Mouse (Mus musculus): ENCODE measurements at regions not wholly inside any gene's neighbourhood (a gene's known extent, or its start where the extent isn't known, plus 50 kb on each side); places are given as distances from the start of the nearest gene placed in this dataset.
"Not testable (repeated sequence)": the region's sequence is repeated elsewhere in the genome, so short reads cannot be mapped to it uniquely, and the experiment has no call there.

DNA sequence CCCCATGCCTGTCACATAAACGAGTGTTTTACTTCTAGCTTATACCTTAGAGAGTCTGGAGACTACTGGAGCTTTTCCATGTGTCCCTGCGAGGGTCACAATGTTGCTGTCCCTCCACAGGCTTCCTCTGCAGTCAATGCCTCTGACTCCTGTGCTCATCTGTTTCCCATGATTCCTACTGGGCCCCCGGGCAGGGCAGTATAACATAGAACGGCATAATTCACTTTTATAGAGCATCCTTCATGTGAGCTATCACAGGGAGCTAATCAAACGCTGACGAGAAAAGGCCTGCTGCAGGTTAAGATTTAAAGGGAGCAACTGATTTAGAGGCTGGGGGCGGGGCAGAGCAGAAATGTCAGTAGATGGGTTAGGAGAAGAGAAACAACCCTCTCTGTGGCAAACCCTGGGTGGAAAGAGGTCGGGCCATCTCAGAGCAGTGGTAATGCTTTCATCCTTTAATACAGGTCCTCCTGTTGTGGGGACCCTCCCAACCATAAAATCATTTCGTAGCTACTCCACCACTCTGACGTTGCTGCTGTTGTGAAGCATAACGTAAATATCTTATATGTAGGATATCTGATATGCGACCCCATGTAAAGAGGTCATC lies 168.5 kb upstream of the Cdkn3 start:
- no peak for DNase-seq (ENCODE audit: low read depth)

DNA sequence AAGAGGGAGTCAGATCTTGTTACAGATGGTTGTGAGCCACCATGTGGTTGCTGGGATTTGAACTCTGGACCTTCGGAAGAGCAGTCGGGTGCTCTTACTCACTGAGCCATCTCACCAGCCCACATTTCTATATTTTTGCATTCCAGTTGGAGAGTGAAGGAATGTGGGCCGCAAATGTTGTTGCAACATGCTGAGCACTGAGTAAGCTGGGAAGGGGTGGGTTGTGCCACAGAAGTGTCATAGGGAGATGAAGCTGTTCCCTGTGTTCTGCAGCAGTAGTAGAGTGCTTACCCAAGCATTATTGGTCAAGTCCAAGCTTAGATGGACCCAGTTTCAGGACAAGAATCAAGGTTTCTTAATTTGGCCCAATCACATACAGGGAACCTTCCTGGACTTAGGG lies 169.1 kb upstream of the Cdkn3 start:
- DNase-seq (ENCODE audit: low read depth): no peak

GRCm38 (mm10) chr14:46586093-46586492 lies 174.2 kb upstream of the Cdkn3 start:
- no peak for DNase-seq (ENCODE audit: low read depth)

- DNase-seq (ENCODE audit: low read depth): no peak
Observed at GRCm38 (mm10) chr14:46578051-46579000, 182.0 kb upstream of the Cdkn3 start.

- no peak for DNase-seq (ENCODE audit: low read depth)
Observed at GRCm38 (mm10) chr14:46575889-46576288, 184.5 kb upstream of the Cdkn3 start.

- no peak for DNase-seq (ENCODE audit: low read depth)
Observed at GRCm38 (mm10) chr14:46575414-46575813, 184.9 kb upstream of the Cdkn3 start.

GRCm38 (mm10) chr14:46573401-46573800 lies 182.9 kb upstream of the Bmp4 start:
- DNase-seq (ENCODE audit: low read depth): no peak

GRCm38 (mm10) chr14:46572972-46573371 lies 182.5 kb upstream of the Bmp4 start:
- DNase-seq (ENCODE audit: low read depth): not testable (repeated sequence)

DNA sequence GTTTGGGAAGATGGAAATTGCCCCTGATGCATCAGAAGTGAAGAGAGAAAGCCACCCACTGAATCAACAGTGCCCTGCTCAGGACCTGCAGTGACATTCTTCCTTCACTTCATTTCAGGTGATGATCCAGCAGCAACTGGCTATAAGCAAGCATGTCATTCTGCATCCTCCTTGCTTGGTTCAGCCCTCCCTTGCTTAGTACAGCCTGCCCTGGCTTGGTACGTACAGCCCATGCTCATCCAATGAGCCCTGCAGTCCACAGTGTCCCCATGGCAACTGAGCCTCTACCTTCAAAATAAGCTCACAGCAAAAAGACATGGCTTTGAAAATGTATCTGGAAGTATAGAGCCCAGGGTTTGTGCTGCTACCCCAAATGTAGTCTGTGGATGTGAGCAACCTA lies 181.4 kb upstream of the Bmp4 start:
- DNase-seq (ENCODE audit: low read depth): no peak

DNA sequence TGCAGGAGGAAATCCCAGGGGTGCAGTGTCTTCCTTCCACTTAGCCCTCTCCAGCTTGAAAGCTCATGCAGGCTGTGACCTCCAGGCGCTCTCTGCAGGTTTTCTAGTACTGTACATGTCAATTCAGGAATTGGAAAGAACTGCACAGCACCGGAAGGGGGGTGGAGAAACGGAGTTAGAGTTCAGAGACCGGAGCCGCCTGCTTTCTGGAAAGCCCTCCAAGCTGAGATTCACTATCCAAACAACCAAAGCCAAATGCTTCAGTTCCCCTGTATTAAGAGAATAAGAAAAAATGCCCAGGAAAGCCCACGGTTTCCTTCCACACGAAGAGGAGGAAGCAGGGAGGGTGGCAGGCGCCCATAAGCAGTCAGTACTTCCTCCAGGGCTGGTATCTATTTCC lies 178.8 kb upstream of the Bmp4 start:
- no peak for DNase-seq (ENCODE audit: low read depth)

DNA sequence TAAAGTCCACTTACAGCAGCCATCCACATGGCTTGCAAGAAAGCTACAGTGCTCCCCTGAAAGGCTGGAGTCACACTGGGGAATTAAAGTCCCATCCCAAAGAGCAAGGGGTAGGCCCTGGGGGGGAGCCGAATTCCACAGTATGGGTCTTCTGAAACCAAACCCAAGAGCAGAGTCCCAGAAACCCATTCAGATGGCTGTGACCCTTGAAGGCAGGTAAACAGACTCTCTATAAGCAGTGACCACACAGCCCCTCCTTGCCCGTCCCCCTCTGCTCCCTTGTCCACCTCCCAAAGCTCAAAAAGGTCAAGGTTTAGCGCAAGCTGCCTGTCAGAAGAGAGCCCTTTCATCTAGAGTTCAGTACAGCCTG lies 176.9 kb upstream of the Bmp4 start:
- no peak for DNase-seq (ENCODE audit: low read depth)

GRCm38 (mm10) chr14:46566681-46567410 lies 176.4 kb upstream of the Bmp4 start:
- DNase-seq (ENCODE audit: low read depth): no peak

- no peak for DNase-seq (ENCODE audit: low read depth)
Observed at GRCm38 (mm10) chr14:46564998-46565397, 174.5 kb upstream of the Bmp4 start.

DNA sequence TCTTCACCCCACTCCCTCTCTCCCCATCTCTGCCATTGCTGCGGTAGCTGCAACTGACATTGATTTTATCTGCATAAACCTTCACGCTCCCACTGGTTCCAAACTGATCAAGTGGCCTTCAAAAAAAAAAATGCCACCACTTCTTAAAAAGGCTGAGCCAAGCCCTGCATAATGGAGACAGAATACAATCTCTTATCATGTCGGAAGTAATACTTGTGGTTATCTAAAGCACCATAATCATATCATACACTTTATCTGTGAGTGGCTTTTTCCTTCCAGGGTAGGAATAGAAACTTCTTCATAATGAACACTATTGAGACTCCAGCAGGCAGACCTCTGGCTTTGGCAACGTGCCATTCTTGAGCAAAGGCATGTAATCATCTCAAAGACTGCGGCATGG lies 171.5 kb upstream of the Bmp4 start:
- no peak for DNase-seq (ENCODE audit: low read depth)

- DNase-seq (ENCODE audit: low read depth): no peak
Observed at GRCm38 (mm10) chr14:46553239-46553638, 162.8 kb upstream of the Bmp4 start.

- DNase-seq (ENCODE audit: low read depth): no peak
Observed at GRCm38 (mm10) chr14:46546146-46546545, 155.7 kb upstream of the Bmp4 start.

DNA sequence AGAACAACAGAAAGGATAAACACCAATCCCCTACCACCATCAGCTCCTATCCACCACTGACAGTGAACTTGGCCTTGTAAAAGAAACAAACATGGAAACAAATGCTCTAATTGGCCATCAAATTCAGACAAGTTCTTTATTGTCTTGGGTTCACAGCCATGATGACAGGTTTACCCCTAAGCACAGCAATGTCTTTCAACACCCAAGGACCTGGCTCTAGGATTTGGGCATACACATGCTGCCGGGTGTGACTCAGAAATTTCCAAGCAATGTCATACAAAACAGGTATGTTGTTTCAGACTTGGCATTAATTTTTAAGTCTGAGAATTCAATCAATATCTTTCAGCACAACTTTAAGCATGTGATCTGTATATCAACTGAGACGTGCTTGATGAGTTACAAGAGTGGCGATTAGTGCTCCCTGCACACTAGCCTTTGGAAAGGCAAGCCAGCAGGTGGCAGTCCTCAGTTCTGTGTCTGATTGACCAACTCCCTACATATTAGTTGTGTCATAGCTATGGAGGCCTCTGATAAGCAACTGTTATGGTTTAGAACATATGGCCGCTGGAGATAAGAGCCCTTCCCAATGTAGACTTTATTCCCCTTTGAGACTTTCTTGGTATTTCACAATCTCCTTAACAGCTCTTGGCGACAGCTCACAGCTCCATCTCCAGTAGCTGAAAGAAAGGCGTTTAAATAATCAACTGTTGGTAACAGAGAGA lies 149.2 kb upstream of the Bmp4 start:
- no peak for DNase-seq (ENCODE audit: low read depth)

- no peak for DNase-seq (ENCODE audit: low read depth)
Observed at GRCm38 (mm10) chr14:46536002-46536762, 145.7 kb upstream of the Bmp4 start.

GRCm38 (mm10) chr14:46532697-46533096 lies 142.2 kb upstream of the Bmp4 start:
- DNase-seq (ENCODE audit: low read depth): no peak

GRCm38 (mm10) chr14:46530452-46530851 lies 140.0 kb upstream of the Bmp4 start:
- DNase-seq (ENCODE audit: low read depth): no peak

GRCm38 (mm10) chr14:46529086-46529715 lies 138.7 kb upstream of the Bmp4 start:
- no peak for DNase-seq (ENCODE audit: low read depth)

All from gonadal fat pad, adult 2 months (tissue).